Mouse (Mus musculus): ENCODE data around the gene Nup210l.
"Not testable (repeated sequence)": the region's sequence is repeated elsewhere in the genome, so short reads cannot be mapped to it uniquely, and the experiment has no call there.

Gene Nup210l

GRCm38 (mm10) chr3:90094453-90094852 lies 9.5 kb upstream of the Nup210l start:
- DNase-seq (ENCODE audit: low spot score in 2 of 2), result no peak

GRCm38 (mm10) chr3:90097928-90098327 lies 6.0 kb upstream of the Nup210l start:
- DNase-seq (ENCODE audit: low spot score in 2 of 2), result no peak

- no peak for DNase-seq (ENCODE audit: low spot score in 2 of 2)
Measured at GRCm38 (mm10) chr3:90101010-90101409, 2.9 kb upstream of the Nup210l start.

- no peak for DNase-seq (ENCODE audit: low spot score in 2 of 2)
Measured at GRCm38 (mm10) chr3:90101673-90102072, 2.3 kb upstream of the Nup210l start.

GRCm38 (mm10) chr3:90102239-90102638 lies 1.7 kb upstream of the Nup210l start:
- no peak for DNase-seq (ENCODE audit: low spot score in 2 of 2)

- DNase-seq (ENCODE audit: low spot score in 2 of 2), result no peak
Measured at GRCm38 (mm10) chr3:90103176-90103575, 756 bp upstream of the Nup210l start.

- no peak for DNase-seq (ENCODE audit: low spot score in 2 of 2)
Measured at GRCm38 (mm10) chr3:90111706-90112105, 7.8 kb downstream of the Nup210l start.

GRCm38 (mm10) chr3:90114342-90114741 lies 10.4 kb downstream of the Nup210l start:
- no peak for DNase-seq (ENCODE audit: low spot score in 2 of 2)

GRCm38 (mm10) chr3:90115526-90115925 lies 11.6 kb downstream of the Nup210l start:
- DNase-seq (ENCODE audit: low spot score in 2 of 2), result no peak

- DNase-seq (ENCODE audit: low spot score in 2 of 2), result peak in 1 of 2 experiments; percentile 22
Measured at GRCm38 (mm10) chr3:90118132-90118790, 14.3 kb downstream of the Nup210l start.

- DNase-seq (ENCODE audit: low spot score in 2 of 2), result not testable (repeated sequence)
Measured at GRCm38 (mm10) chr3:90122036-90122435, 18.1 kb downstream of the Nup210l start.

- DNase-seq (ENCODE audit: low spot score in 2 of 2), result no peak
Measured at GRCm38 (mm10) chr3:90125710-90126109, 21.8 kb downstream of the Nup210l start.

- peak in 1 of 2 experiments; percentile 12 for DNase-seq (ENCODE audit: low spot score in 2 of 2)
Measured at GRCm38 (mm10) chr3:90127881-90128280, 23.9 kb downstream of the Nup210l start.

- DNase-seq (ENCODE audit: low spot score in 2 of 2), result no peak
Measured at GRCm38 (mm10) chr3:90132745-90133144, 28.8 kb downstream of the Nup210l start.

GRCm38 (mm10) chr3:90133331-90133730 lies 29.4 kb downstream of the Nup210l start:
- DNase-seq (ENCODE audit: low spot score in 2 of 2), result no peak

GRCm38 (mm10) chr3:90134483-90134882 lies 30.6 kb downstream of the Nup210l start:
- DNase-seq (ENCODE audit: low spot score in 2 of 2), result no peak

- DNase-seq (ENCODE audit: low spot score in 2 of 2), result no peak
Measured at GRCm38 (mm10) chr3:90134993-90135392, 31.1 kb downstream of the Nup210l start.

- DNase-seq (ENCODE audit: low spot score in 2 of 2), result no peak
Measured at GRCm38 (mm10) chr3:90136660-90137059, 32.7 kb downstream of the Nup210l start.

- DNase-seq (ENCODE audit: low spot score in 2 of 2), result no peak
Measured at GRCm38 (mm10) chr3:90137606-90138005, 33.7 kb downstream of the Nup210l start.

- DNase-seq (ENCODE audit: low spot score in 2 of 2), result no peak
Measured at GRCm38 (mm10) chr3:90139962-90140361, 36.0 kb downstream of the Nup210l start.

- DNase-seq (ENCODE audit: low spot score in 2 of 2), result no peak
Measured at GRCm38 (mm10) chr3:90145461-90145860, 41.5 kb downstream of the Nup210l start.

GRCm38 (mm10) chr3:90146651-90147050 lies 42.7 kb downstream of the Nup210l start:
- no peak for DNase-seq (ENCODE audit: low spot score in 2 of 2)

- DNase-seq (ENCODE audit: low spot score in 2 of 2), result no peak
Measured at GRCm38 (mm10) chr3:90151086-90151740, 47.3 kb downstream of the Nup210l start.
